Mouse (Mus musculus): ENCODE measurements around the gene Whamm.

Gene Whamm

DNA sequence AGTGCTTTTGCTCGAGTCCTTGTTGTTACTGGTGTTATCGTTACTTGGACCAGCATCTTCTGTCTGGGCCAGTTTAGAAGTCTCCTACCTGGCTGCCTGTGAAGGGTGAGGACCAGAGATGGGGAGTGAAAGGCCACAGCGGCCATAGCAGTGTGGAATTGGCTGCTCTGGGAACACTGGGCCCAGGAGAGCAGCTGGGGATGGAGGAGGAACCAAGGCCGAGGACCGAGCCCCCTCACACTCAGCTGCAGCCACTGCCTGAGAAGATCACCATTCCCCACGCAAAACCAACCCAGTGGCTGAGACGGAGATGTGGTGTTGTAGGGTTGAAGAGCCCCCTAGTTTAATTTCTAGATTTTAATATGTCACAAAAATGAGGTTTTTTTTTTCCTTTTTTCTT lies 6.3 kb upstream of the Whamm start:
- no peak for DNase-seq

DNA sequence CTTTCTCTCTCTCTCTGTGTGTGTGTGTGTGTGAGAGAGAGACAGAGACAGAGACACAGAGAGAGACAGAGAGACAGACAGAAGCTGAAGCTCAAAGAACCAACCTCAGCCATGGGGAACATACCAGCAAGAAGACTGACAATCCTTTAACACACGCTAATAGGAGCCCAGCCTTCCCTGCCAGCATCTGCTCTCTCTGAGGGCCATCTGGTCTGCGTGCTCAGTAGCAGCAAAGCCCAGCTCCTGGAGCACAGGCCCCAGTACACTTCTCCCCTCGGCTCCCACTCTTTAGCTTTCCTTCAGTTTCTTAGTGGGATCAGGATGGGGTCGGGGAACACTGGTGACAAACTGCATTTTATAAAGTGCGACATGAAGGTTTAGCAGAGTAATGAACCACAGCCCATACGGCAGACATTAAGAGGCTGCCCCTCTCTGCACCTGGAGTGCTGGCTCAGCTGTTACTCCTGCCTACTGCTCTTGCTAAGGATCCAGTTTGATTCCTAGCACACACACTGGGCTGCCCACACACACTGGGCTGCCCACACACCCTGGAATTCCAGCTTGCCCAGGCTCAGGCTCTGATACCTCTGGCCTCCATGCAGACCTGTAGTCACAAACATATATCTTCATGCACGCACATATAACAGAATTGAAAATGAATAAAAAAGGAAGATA lies 5.5 kb upstream of the Whamm start:
- peak; percentile 60 to 67 for DNase-seq

DNA sequence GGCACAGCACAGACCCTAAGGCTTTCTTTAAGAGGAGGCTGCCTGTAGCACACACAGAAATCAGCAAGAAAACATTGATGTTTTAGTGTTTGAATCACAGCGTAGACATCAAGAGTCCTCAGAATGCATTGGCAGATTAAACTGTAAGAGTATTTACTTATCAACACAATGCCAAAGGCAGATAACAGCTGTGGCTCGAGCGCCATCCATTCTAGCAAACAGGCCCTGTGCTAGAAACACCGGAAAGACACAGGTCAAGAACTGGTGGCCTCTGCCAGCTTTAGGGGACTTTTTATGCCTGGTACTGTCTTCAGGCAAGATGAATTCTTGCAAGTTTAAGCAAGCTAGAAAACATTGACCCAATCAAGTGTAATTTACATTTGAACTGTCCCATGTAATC lies 4.7 kb upstream of the Whamm start:
- no peak for DNase-seq

DNA sequence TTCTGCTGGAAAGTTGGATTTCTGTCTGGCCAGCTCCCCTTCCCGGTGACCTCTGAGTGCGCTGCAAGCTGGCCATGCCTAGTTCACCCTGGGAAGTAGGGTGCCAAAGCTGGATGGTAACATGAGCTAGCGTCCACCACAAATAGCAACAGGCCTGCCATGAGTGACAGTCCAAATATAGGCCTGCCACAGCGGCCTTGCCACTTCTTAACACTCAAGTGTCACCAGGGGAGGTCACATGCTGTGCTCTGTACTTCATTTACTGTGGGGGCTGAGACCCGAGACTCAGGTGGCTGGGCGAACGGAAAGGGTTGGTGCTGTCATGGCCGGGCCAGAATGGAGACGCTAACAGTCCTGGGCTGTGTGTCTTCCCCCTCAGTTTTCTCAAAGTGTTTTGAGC lies 4.2 kb upstream of the Whamm start, which contains the start of gene Fsd2:
TSS of gene Fsd2 (minus strand) at position 53 of the 400 bp plus-strand sequence.
- no peak for DNase-seq

DNA sequence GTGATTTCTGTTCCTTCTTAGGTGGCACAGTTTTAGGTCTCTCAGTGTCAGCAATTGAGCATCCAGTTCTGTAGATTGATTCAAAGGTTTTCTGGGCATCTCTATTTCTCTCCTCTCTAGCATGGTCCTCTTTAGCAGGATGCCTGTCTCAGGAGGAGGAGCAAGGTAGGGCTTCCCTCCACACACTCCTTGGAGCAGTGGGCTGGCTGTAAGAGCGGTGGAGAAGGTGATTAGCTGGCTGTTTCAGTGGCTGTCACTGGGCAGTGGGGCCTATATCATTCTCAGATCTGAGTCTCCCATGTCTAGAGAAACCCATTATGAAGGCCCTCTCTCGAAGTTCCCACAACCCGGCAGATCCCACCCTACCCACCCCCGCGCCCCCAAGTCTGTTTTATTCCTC lies 3.7 kb upstream of the Whamm start:
- DNase-seq = no peak

DNA sequence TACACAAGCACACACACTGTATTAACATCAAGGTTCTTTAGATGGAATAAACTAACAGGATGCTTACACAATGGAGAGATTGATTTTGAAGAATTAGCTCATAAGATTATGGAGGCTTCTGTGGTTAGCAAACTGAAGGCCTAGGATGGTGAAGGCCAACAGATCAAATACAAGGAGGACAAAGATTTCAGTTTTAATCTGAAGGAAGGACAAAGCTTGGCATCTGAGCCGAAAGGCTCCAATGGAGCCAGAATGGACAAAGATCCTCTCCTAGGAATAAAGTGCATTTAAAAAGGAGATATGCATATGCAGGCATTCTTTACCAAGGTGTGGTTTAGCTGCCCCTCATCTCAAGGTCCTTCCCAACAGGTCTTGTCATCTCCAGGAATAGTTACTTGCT lies 1.2 kb upstream of the Whamm start:
- DNase-seq = no peak

DNA sequence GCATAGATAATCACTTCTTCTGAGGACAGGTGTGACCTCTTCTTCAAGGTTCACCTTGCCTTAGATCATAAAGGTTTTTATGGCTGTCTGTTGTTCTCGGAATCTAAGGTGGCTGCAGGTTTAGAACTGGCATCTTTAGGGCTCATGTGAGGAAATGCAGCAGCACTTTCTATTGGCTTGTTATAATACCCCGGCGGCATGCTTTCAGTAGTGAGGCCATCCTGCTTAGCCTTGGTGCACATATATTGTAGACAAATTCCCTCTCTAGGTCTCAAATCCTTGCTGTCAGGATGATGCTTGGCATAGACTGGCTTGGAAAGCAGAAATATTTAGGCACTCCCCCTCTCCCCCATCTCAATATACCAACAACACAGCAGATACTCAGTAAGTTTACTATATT lies 795 bp upstream of the Whamm start:
- no peak for DNase-seq

DNA sequence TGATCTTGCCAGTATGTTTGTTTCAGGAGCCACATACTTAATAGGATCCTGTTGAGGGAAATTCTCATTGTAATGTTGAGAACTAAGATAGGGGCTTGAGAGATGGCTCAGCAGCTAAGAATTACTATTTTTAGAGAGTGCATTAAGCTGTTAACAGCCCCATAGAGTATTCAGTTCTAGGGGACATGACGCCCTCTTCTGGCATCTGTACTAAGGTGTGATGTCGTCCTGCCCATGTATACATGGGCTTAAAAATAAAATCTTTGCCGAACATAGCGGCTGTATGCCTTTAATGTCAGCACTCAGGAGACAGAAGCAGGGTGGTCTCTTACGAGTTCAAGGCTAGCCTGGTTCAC lies 336 bp upstream of the Whamm start:
- no peak for DNase-seq

DNA sequence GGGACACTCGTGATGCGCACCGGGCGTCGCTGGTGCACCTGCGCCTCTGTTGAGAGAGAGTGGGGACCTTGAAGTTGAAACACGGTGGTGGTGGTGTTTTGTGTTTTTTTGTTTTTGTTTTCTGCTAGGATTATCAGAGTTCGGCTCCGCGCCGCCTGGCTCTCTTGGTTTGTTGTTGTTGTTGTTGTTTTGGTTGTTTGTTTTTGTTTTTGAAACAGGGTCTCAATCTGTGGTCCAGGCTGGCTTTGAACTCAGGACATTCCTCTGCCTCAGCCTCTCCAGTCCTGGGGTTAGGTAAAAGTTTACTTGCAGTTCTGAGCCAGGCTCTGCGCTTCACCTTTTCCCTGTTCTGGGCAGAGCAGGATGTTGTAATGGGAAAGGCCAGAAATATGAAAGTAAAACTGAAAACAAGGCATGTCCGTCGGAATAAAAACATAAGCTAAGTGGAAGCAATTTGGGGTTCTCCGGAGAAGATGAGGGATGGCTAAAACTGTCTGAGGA lies 925 bp downstream of the Whamm start:
- DNase-seq = no peak

DNA sequence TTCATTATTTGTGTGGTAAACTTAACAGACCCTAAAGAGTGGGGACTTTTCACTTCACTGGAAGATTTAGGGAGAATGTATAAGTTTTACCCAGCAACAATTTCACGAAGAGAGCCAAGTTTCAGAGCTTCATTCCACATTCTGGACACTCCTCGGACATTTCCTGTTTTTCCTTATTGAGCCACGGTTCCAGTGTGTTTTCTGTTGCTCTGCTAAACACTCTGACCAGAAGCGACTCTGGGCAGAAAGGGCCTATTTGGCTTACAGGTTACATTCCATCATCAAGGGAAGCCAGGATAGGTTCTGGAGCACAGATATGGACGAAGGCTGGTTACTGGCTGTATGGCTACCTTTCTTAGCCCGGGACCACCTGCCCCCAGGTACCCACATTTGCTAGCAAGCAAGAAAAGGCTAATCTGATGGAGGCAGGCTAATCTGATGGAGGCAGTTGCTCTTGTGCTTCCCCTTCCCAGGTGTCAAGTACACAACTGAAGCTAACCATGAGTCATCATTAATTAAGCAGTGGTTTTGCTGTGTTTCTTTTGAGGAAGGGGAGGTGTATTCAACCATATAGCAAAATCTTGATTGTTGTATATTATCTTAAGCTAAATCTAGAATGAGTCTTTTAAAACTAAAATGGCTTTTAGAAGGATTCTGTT lies 1.7 kb downstream of the Whamm start:
- no peak for DNase-seq

DNA sequence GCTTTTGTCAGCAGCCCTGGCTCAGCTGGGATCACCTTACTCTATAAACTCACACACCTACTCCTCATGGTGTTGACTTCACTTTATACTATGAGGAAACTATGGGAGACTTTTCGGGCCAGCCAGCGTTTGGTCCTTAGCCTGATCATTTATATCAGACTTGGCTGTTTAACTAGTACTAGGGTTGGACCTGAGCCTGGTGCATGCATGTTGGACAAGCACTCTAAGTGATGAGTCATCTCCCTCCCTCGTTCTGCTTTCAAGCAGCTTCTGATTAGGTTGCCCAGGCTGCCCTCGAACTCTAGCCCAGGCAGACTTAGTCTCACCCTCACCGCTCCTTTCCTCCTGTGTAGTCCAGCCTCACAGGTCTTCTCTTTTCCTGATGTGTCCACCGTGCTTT lies 2.3 kb downstream of the Whamm start:
- peak in 1 of 2 experiments; percentile 11 for DNase-seq

DNA sequence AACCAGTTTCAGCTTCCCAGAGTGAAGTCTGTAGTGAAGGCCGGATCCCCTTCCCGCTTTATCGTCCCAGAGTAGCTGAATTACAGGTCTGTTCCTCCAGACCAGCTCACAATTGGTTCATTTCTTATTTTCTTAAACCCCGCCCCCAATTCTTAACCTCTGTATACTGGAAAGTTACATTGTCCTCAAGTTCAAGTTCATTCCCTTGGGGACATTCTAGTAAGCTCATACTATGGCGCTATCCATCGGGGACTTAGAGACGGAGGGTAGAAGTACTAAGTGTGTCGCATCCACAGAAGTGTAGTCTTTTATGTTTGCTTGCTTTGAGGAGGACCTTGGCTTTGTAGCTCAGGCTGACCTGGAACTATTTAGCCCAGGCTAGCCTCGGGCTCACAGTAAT lies 2.8 kb downstream of the Whamm start:
- no peak for DNase-seq

DNA sequence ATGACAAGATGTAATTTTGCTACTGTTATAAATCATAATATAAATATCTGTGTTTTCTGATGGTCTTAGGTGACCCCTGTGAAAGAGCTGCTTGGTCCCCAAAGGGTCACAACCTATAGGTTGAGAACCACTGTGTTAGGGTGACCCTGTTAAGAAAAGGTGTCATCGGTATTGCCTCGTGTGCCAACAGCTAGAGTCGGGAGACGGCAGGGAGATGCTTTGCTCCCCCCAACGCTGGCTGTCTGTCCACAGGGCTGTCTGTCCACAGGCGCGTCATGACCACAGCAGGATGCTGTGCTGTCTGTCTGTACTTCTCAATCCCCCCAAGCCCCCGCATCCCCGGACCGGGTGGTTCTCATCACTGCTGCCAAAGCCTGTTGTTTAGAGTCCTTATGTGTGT lies 4.5 kb downstream of the Whamm start:
- no peak for DNase-seq

DNA sequence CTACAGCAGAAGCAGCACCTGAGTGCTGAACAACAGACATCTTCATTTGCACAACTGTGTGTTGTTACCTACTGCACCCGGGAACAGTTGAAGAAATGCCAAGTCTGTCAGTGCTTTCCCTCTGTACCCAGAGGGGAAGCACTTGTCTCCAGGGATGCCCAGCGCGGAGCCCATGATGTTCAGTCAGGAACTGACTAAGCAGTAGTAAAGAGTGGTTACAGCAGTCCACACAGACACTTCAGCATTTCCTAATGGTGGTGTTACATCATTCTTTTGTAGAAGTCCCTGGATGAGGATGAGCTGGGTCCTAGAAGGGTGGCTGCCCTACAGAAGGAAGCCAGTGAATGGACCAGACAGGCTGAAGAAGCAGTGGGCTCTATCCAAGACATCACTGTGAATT lies 6.8 kb downstream of the Whamm start:
- no peak for DNase-seq

DNA sequence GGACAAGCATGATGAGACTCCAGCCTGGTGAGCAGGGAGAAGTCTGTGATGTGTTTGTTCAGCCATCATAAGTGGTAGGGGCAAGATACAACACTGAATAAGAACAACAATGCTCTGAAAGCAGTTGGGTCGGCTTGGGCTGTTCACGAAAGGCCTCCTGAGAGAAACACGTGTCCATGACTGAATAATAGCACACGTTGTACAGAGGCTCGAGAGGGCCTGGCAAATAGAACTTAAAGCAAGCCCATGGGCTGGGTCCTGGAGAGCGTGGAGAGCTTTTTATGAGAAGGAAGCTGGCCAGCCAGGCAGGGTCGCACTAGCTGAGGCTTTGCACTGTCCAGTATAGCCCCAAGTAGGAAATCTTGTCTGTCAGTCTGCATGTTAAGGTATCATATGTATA lies 7.3 kb downstream of the Whamm start:
- DNase-seq = no peak

DNA sequence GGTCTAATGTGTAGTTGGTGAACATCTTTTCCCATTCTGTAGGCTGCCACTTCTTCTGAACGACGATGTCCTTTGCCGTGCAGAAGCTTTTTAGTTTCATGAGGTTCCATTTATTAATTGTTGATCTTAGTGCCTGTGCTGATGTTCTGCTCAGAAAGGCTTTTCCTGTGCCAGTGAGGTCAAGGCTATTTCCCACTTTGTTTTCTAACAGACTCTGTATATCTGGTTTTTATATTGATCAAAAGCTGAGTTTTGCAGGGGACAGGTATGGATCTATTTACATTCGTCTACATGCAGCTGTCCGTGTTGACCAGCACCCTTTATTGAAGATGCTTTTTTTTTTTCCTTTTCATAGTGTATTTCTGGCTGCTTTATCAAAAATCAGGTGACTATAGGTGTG lies 8.2 kb downstream of the Whamm start:
- no peak for DNase-seq

DNA sequence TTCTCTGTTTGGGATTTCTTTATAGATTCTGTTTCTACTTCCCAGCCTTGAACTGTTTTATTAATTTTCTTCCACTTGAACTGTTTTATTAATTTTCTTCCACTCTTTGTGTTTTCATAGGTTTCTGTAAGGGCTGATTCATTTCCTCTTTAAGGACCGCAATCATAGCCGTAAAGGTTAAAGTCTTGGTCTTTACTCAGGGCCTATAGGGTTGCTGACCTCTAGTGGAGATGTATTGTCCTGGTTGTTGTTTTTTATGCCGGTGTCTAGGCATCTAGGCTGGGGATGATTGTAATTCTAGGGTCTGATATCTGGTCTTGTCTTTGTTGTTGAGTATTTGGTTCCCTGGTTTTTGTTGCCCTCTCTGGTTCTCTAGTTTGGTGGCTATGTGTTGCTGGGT lies 12.4 kb downstream of the Whamm start:
- no peak for DNase-seq

DNA sequence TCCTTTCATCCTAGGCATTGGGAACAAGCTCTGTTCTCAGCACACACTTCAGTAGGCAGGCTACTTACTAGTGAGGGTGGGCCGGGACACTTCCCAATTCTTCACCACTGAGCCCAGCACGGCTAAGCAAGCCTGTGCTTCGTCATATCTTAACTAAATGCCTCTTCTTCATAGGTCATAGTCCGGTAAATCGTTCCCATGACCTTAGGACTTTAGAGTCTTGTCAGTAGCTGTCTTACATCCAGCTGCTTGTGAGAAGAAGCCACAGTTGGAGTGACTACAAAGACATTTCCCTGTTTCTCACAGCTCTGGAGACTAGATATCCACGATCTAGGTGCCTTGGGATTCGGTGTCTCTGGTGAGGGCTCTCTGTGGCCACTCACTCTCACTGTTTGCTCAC lies 14.3 kb downstream of the Whamm start:
- no peak for DNase-seq

DNA sequence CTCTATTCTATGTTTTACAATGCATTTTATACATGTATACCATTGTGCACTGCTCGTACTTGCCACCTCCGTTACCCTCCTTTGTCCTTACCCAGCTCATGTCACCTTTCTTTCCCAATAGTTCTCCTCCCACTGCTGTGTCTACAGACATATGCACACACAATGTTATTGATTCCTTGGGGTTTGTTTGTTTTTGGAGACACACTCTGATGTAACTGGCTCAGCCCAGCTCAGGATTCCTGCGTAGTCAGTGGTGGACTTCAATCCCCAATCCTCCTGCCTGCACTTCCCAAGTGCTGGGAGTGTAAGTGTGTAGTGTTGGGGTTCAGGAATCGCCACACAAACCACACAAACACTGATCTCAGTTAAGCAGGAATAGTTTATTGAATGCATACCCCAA lies 16.2 kb downstream of the Whamm start:
- DNase-seq = no peak

DNA sequence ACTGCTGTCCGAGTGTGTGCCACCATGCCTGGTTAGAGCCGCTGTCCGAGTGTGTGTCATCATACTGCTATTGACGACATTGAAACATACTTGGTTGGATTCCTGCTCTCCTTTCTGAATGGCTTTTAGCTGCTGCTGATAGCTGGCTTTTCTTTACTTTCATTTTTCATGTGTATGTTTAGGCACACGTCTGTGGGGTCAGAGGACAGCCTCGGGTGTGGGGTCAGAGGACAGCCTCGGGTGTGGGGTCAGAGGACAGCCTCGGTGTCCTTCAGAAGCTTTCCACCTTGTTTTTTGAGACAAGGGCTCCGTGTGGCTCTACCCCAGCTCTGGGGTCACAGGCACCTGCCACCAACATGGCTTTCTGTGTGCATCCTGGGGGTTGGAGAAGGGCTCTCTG lies 21.6 kb downstream of the Whamm start:
- DNase-seq = no peak

DNA sequence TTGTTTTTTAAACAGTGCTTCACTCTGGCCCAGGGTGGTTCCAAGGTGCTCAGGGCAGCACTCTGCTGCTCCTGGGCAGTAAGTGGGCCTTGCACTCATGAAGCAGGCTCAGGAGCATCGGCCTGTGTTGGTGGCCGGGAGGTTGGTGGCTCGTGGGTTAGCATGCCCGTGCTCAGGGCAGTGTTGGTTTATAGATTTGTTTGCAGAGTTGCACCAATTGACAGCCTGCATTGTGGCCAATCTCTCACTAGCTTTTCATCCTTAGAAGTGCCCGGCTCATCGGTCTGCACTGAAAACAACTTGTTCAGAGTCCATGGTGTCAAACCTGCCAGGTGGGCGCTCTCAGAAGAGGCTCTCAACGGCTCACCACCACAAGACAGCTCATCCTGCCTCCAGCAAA lies 22.3 kb downstream of the Whamm start:
- DNase-seq = no peak

DNA sequence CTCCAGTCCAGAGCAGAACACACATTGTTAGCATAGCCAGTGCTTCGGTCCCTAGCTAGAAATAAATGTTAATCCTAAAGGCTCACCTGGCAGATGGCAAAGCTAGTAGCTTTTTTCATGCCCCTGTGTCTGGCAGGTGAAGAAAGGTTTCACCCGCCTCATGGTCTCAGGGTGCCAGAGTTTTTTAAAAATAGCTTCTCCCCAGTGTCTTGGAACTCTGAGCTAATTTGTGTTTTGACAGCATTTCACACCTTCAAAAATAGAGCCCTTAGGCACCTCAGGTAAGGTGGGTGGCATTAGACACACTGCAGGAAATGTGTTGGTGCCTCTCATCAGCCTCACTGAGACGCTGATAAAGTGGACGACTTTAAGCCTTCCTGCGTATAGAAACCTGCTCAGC lies 24.0 kb downstream of the Whamm start:
- DNase-seq = no peak

DNA sequence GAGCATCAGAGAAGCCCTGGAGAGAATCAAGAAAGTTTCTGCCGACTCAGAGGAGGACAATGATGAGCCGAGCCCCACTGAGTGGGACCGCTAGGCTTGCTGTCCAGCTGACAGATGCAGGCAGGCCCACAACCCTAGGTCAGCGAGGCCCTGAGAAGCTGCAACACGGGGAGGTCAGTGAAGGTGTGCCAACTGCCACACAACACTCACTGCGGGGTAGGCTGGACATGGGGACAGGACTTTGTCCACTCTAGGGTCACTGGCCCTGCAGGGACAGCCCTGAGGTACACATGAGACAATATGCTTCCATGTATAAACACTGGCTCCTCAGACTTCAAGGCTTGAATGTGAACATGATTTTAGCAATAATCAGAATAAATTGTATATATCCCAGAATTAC lies 25.0 kb downstream of the Whamm start:
- DNase-seq = no peak

DNA sequence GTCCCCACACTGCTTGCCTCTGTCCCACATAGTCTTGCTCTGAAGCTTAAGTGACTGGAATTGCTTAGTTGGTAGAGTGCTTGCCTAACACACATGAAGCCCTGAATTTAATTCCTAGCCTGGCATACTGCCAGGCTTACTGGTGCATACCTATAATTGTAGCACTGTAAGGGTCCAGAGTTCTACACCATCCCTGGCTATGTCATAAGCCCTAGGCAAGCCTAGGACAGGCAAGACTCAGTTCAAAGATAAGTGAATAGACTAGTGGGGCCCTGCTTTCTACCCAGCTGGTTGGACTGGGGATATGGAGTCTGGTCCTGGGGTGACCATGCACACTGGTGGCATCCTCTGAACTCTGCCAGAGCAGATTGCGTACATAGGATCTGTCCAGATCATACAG lies 26.6 kb downstream of the Whamm start:
- no peak for DNase-seq

All from cerebellum, postnatal 14 days (tissue).